Mouse (Mus musculus): ENCODE measurements around the gene Ppp2r5d. TPM values are rescaled to one million over a fixed set of nuclear protein-coding genes. Genes with fewer than 3 reads are reported as not detected.

Gene Ppp2r5d
- polyA plus RNA-seq, 1 experiment from 2014 or later = 100 TPM

DNA sequence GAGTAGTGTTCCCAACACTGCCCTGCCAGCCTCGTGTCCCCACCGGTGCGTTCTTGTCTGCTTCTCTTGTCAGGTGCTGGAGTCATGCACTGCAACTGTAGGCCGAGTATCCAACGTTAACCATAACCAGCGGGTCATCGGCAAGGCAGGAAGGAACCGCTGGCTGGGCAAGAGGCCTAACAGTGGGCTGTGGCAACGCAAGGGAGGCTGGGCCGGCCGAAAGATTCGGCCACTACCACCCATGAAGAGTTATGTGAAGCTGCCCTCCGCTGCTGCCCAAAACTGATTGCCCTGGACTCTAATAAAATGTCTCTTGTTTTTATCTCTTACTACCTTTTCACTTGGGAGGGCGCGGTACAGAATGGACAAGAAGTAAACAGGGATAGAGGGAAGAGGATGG is 55.1 kb downstream of the Ppp2r5d start:
- Histone ChIP-seq H3K27me3 (no peaks in the 10 kb centered on the region), H3K9me3 (no peaks in the 10 kb centered on the region), H3K36me3 (peaks cover 35% of the 10 kb centered on the region), H3K4me1 (peaks cover 57% of the 10 kb centered on the region), H3K27ac (peak overlapping the region; percentile 96), H3K9ac (peak overlapping the region; percentile 95), H3K4me2 (peak overlapping the region; percentile 92), H3K4me3 (peak overlapping the region; percentile 78)
- ATAC-seq (ENCODE audit: insufficient number of reproducible peaks, insufficient read depth, low FRiP score, low TSS enrichment, low read depth) = no peak
- WGBS = 30% methylated on average over 15 of the region's 15 CpGs

DNA sequence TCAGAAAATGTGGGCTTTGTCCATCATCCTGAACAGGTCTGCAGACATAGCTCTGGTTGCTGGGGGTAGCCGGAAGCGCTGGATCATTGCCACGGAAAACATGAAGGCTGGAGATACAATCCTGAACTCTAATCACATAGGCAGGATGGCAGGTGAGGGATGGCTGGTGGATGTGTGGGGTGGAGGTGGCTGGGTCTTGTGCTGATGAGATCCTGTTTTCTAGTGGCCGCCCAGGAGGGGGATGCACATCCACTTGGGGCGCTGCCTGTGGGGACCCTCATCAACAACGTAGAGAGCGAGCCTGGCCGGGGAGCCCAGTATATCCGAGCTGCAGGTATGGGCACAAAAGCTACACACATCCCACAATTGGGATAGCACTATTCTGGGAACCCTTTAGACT is 56.5 kb downstream of the Ppp2r5d start:
- H3K27ac ChIP-seq = no peak overlapping the region
- H3K4me2 ChIP-seq = no peak overlapping the region
- no peaks in the 10 kb centered on the region for H3K27me3 ChIP-seq
- peaks cover 21% of the 10 kb centered on the region for H3K36me3 ChIP-seq
- ATAC-seq (ENCODE audit: insufficient number of reproducible peaks, insufficient read depth, low FRiP score, low TSS enrichment, low read depth) = no peak
- no peak overlapping the region for H3K9ac ChIP-seq
- no peaks in the 10 kb centered on the region for H3K9me3 ChIP-seq
- H3K4me3 ChIP-seq = no peak overlapping the region
- WGBS = 91% methylated on average over 9 of the region's 9 CpGs
- H3K4me1 ChIP-seq = peaks cover 58% of the 10 kb centered on the region

DNA sequence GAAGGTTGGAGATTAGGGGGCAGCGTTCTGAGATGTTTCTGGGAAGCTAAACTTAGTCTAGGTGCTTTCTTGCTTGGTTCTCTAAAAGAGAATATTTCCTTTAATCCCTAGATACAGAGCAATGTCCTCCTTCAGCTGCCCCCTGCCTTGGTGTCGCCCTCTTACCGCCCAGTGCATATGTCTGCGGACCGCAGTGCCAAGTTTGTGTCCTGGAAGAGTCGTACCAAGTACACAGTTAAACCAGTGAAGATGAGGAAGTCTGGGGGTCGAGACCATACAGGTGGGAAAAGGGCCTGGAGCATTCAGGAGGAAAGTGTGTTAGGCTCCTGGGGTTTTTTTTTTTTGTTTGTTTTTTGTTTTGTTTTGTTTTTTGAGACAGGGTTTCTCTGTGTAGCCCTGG is 57.6 kb downstream of the Ppp2r5d start:
- no peaks in the 10 kb centered on the region for H3K27me3 ChIP-seq
- no peak overlapping the region for H3K4me3 ChIP-seq
- peaks cover 46% of the 10 kb centered on the region for H3K4me1 ChIP-seq
- H3K4me2 ChIP-seq = no peak overlapping the region; the same call in 1 of the 2 replicates
- 94% methylated on average over 7 of the region's 7 CpGs for WGBS
- peaks cover 10% of the 10 kb centered on the region for H3K36me3 ChIP-seq
- no peaks in the 10 kb centered on the region for H3K9me3 ChIP-seq
- H3K9ac ChIP-seq = 0 out of 2 replicates have a peak overlapping the region, but pooled peaks have one; percentile 84
- H3K27ac ChIP-seq = no peak overlapping the region
- ATAC-seq (ENCODE audit: insufficient number of reproducible peaks, insufficient read depth, low FRiP score, low TSS enrichment, low read depth) = no peak

DNA sequence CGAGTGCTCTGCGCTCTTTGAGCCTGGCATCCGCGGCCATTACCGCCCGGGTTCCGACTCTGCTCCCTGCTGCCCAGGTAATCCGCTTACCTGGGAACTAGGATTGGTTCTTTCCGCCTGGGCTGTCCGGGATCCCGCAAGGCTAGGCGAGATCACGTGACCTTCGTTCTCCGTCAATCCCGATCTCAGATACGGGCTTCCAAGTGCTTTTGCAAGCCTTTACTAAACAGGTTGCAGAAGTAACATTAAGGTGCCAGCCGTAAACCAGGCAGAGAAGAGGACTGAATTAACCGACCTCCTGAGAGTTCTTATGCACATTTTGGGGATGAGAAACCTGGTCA is 58.6 kb downstream of the Ppp2r5d start:
- Histone ChIP-seq H3K27ac (peak overlapping the region; percentile 73), H3K27me3 (no peaks in the 10 kb centered on the region), H3K9ac (peak overlapping the region; percentile 84), H3K4me3 (peak overlapping the region; percentile 77), H3K36me3 (peaks cover 16% of the 10 kb centered on the region), H3K9me3 (no peaks in the 10 kb centered on the region), H3K4me2 (peak overlapping the region; percentile 90), H3K4me1 (peaks cover 36% of the 10 kb centered on the region)
- 0 out of 2 replicates have a peak, but pooled peaks have one; percentile 0 for ATAC-seq (ENCODE audit: insufficient number of reproducible peaks, insufficient read depth, low FRiP score, low TSS enrichment, low read depth)
- WGBS = under 1% methylated on average over 19 of the region's 19 CpGs

DNA sequence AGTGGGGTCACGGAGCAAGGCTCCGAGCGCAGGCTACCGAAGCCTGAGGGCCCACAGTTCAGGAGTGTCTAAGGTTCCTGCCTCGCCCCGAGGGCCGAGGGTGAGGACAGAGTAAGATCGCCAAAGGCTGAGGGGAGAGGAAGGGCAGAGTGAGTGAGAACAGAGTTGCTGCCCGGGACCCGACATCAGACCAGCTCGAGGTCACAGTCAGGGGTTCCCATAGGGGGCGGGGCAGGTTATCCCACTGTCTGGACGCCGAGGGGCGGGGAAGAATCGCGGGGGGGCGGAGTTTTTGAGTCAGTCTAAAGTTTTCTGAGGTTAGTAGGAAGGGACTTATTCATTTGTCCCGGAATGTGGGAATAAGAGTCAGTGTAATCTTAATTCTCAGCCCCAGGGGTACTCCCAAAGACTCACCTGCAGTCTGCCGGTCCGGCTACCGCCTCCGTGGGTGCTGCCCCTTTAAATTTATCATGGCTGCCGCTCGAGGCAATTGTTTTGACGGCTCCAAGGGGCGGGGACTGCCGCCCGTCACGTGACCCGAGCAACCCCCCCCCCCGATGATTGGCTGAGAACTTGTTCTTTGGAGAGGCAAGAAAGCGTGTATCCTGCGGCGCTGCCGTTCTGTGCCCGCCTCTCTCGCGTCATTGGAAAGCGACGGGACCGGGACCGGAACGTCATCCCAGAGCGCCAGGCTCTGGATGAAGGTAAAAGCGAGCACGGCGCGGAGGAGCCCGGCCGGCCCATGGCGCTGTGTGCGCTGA is 59.2 kb downstream of the Ppp2r5d start, which contains the start of the genes Klc4 and Mrpl2:
Gene Klc4 (minus strand): TSS at position 462 of the 761 bp plus-strand sequence.
Gene Mrpl2 (plus strand): TSS at position 669 of the 761 bp plus-strand sequence.
- Histone ChIP-seq H3K4me1 (peaks cover 32% of the 10 kb centered on the region), H3K27ac (peak within 1 kb of the TSS; percentile 73), H3K9me3 (no peaks in the 10 kb centered on the region), H3K4me2 (peak within 1 kb of the TSS; percentile 95), H3K36me3 (peaks cover 20% of the 10 kb centered on the region), H3K9ac (peak within 1 kb of the TSS; percentile 86), H3K27me3 (no peaks in the 10 kb centered on the region), H3K4me3 (peak within 1 kb of the TSS; percentile 77)
- ATAC-seq (ENCODE audit: insufficient number of reproducible peaks, insufficient read depth, low FRiP score, low TSS enrichment, low read depth) = peak; percentile 68
- WGBS = under 1% methylated on average over 53 of the region's 53 CpGs

DNA sequence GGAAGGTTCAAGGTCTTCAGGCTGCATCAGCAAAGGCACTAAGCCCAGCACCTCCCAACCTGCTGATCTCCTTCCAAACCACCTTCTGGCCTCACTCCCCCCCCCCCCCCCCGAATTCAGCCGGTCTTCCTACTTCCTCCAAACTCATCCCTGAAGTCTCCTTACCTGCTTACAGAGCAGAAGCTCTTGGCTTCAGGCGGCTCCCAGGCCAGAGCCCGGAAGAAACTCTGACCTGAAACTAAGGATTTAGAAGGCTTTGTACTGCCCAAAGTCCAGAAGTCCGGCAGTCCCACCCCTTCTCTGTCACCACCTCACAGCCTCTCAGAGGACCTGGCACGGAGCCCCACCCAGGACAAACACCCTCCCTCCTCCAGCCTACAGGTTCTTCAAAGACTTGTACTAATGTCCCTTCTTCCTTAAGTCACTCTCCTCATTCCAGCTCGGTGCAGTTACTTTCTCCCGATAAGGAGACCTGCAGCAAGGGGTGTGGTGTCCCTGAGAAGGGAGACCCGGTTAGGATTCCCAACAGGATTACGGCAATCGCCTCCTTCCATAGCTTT is 59.9 kb downstream of the Ppp2r5d start:
- H3K27ac ChIP-seq = peak overlapping the region; percentile 55
- no peaks in the 10 kb centered on the region for H3K9me3 ChIP-seq
- peaks cover 28% of the 10 kb centered on the region for H3K36me3 ChIP-seq
- peak overlapping the region; percentile 86 for H3K9ac ChIP-seq
- H3K4me2 ChIP-seq = peak overlapping the region; percentile 95
- 12% methylated on average over 11 of the region's 11 CpGs for WGBS
- peak overlapping the region; percentile 77 for H3K4me3 ChIP-seq
- H3K27me3 ChIP-seq = no peaks in the 10 kb centered on the region
- H3K4me1 ChIP-seq = peaks cover 31% of the 10 kb centered on the region
- ATAC-seq (ENCODE audit: insufficient number of reproducible peaks, insufficient read depth, low FRiP score, low TSS enrichment, low read depth) = no peak

DNA sequence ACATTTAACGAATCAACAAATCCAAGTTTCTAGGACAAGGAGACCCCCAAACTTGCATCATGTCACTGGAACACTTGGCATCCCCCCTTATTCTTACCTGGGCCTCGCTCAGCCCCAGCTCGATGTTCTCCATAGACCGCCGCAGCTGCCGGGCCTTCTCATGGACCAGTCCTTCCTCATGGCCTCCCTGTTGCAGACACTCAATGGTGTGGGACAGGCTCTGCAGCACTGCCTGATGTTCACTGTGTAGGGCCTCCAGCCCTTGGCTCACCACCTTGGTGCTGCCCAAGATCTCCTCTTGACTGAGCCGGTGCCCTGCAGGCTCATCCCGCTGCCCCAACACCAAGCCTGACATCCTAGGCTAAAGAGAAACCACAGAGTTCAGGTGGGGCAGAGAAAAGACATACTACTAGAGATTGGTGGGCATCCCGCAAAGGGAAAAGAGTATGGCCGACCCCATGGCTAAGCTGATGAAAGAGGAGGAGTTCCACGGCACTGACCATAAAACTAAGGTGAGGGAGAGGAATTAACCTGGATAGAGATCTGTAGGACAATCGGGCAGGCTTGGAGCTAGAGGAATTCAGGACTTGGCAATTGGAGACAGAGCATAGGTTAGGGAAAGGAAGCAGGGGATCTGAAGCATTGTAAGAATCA is 60.6 kb downstream of the Ppp2r5d start:
- peaks cover 35% of the 10 kb centered on the region for H3K36me3 ChIP-seq
- no peak overlapping the region for H3K27ac ChIP-seq
- H3K27me3 ChIP-seq = no peaks in the 10 kb centered on the region
- peak overlapping the region; percentile 86 for H3K9ac ChIP-seq
- H3K9me3 ChIP-seq = no peaks in the 10 kb centered on the region
- H3K4me3 ChIP-seq = peak overlapping the region; percentile 77
- H3K4me1 ChIP-seq = peaks cover 24% of the 10 kb centered on the region
- peak overlapping the region; percentile 95 for H3K4me2 ChIP-seq
- no peak for ATAC-seq (ENCODE audit: insufficient number of reproducible peaks, insufficient read depth, low FRiP score, low TSS enrichment, low read depth)
- 88% methylated on average over 12 of the region's 12 CpGs for WGBS

DNA sequence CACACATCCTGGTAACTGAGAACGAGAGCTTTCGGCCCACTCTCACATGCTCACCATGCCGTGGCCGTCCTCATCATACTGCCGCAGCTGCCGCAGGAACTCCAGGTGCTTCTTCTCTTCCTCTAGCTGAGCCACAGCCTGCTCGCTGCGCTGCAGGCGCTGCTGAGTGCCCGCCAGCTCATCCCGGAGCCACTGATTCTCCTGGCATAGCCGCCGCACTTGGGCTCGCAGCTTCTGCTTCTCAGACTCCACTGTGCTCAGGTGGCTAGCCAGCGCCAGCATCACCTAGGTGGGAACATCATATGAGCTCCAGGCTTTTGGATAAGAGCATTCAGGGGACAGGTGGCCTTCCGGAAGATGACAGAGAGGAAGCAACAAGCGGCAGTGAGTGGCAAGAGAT is 62.9 kb downstream of the Ppp2r5d start:
- no peak for ATAC-seq (ENCODE audit: insufficient number of reproducible peaks, insufficient read depth, low FRiP score, low TSS enrichment, low read depth)
- WGBS = 92% methylated on average over 17 of the region's 17 CpGs
- Histone ChIP-seq H3K27ac (no peak overlapping the region), H3K27me3 (no peaks in the 10 kb centered on the region), H3K4me2 (no peak overlapping the region), H3K9ac (no peak overlapping the region), H3K36me3 (peaks cover 31% of the 10 kb centered on the region), H3K4me3 (no peak overlapping the region), H3K4me1 (peaks cover 23% of the 10 kb centered on the region), H3K9me3 (no peaks in the 10 kb centered on the region)

DNA sequence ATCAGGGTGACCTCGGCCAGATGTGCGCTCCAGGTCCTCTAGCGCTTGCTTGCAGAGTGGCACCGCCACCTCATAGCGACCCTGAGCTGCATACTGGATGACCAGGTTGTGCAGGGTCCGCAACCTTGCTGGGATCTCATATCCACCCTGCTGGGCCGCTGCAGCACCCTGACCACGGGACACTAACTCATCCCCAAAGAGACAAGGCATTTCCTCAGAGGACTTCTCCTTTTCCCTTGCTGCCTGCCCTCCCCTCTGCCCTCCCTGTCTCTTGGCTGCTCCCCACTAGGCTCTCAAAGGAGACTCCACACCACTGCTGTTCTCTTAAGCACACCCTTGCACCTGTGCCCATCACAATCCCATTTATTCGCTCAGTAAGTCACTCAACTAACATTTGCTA is 65.0 kb downstream of the Ppp2r5d start:
- no peak for ATAC-seq (ENCODE audit: insufficient number of reproducible peaks, insufficient read depth, low FRiP score, low TSS enrichment, low read depth)
- H3K4me2 ChIP-seq = no peak overlapping the region
- H3K27ac ChIP-seq = no peak overlapping the region
- peaks cover 20% of the 10 kb centered on the region for H3K4me1 ChIP-seq
- 80% methylated on average over 9 of the region's 9 CpGs for WGBS
- H3K4me3 ChIP-seq = no peak overlapping the region
- no peaks in the 10 kb centered on the region for H3K9me3 ChIP-seq
- no peaks in the 10 kb centered on the region for H3K27me3 ChIP-seq
- peaks cover 43% of the 10 kb centered on the region for H3K36me3 ChIP-seq
- H3K9ac ChIP-seq = no peak overlapping the region

DNA sequence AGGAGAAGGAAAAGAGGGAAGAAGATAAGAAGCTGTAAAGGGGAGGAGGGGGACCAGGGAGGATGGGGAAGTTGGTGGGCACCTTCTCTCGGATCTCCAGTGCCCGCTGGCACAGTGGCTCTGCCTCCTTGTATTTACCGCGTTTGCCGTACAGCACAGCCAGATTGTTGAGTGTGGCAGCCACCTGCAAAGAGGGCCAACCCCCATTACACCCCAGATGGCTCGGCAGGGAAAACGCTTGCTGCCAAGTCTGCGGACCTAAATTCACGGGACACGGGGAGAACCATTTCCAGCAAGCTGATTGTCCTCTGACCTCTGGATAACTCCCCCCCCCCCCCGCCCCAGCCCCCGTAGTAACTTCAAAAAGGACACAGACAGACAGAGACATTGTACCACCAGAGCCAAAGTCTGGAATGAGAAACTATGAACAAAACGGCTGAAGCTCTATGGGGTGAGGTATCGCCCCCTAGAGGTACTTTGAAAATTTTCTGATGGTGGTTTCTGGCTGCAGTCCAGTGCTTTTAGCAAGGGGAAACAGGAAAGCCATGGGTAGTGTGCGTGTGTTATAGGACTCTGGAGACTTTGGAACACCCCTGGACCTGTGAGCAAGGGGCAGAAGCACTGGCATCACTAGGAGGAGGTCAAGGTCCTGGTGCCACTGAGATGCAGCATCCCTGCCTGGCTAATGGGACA is 67.9 kb downstream of the Ppp2r5d start:
- Histone ChIP-seq H3K4me1 (peaks cover 10% of the 10 kb centered on the region), H3K27ac (no peak overlapping the region), H3K9ac (peak overlapping the region; percentile 41), H3K27me3 (no peaks in the 10 kb centered on the region), H3K9me3 (no peaks in the 10 kb centered on the region), H3K4me3 (peak overlapping the region; percentile 17), H3K36me3 (peaks cover 51% of the 10 kb centered on the region), H3K4me2 (peak overlapping the region; percentile 49)
- 14% methylated on average over 15 of the region's 15 CpGs for WGBS
- peak; percentile 21; the same call in 1 of the 2 replicates for ATAC-seq (ENCODE audit: insufficient number of reproducible peaks, insufficient read depth, low FRiP score, low TSS enrichment, low read depth)
